Mouse (Mus musculus): Measurements from ENCODE around the gene Olfr297. TPM values are rescaled to one million over a fixed set of nuclear protein-coding genes. Genes with fewer than 3 reads are reported as not detected.

Olfr297 gene
- not detected in 2 replicates for polyA plus RNA-seq (2014; fragmentation: Nextera tagmentation; extraction: Ambion mirVana)

DNA sequence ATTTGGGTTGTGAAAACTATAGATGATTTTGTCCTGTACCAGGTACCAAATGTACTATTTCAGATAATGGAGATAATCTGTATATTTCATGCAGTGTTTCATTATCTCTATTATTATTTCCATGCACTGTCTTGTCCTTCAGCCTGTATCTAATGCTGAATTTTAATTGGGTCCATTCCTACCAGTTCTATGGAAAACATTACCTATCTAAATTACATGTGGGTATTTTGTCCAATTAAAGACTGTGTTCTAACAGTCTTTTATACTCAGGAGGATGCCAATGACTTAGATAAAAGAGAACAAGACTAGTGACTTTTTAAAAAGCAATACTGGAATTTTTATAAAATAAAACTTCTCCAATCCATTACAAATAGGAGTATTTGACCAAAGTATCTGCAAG, at the start of gene Olfr297:
Gene Olfr297, plus strand, starts transcription at position 301 of the 400 bp plus-strand sequence.
- H3K4me2 ChIP-seq (ENCODE audit: low read depth, severe bottlenecking), result no peak within 1 kb of the TSS
- no peaks in the 10 kb centered on the region for H3K36me3 ChIP-seq (ENCODE audit: control insufficient read depth, insufficient read depth, low read length)
- H3K27ac ChIP-seq (replicated peaks; ENCODE audit: low read depth, low read length), result no peak within 1 kb of the TSS
- H3K4me1 ChIP-seq (ENCODE audit: control insufficient read depth, insufficient read depth, low read length), result no peaks in the 10 kb centered on the region
- H3K4me3 ChIP-seq (ENCODE audit: low read depth, low read length), result no peak within 1 kb of the TSS
- H3K27me3 ChIP-seq (ENCODE audit: control insufficient read depth, insufficient read depth, low read length), result no peaks in the 10 kb centered on the region
- H3K9ac ChIP-seq (ENCODE audit: low read length), result no peak within 1 kb of the TSS
- DNase-seq (ENCODE audit: low spot score) (no peak), ATAC-seq (ENCODE audit: insufficient number of reproducible peaks, low FRiP score, low TSS enrichment, low read depth) (no peak)
- no peaks in the 10 kb centered on the region for H3K9me3 ChIP-seq (ENCODE audit: control insufficient read depth, low read length)

DNA sequence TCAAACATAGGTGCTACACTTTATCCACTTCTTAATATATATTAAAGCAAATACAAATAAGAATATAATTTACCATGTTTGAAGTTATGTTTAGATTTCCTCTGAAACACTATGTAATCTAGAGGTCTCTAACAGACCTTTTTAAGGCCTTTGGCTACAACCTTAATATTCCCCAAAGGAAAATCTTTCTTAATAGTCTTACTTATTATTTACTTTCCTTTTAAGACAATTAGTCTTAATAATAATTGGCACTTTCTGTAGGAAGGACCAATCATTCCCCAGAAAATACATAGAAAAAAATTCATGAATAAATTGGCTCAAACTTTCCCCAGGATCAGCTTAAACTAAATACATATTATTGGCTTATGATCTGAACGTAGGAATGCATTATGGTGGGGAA, 27.4 kb upstream of the Olfr297 start, which contains the start of gene Olfr298:
Gene Olfr298, minus strand, starts transcription at position 101 of the 400 bp plus-strand sequence.
- no peak within 1 kb of the TSS for H3K27ac ChIP-seq (replicated peaks; ENCODE audit: low read depth, low read length)
- WGBS, result 86% methylated on average over 1 of the region's 1 CpGs
- H3K4me2 ChIP-seq (ENCODE audit: low read depth, severe bottlenecking), result no peak within 1 kb of the TSS
- ATAC-seq (ENCODE audit: insufficient number of reproducible peaks, low FRiP score, low TSS enrichment, low read depth) (no peak), DNase-seq (ENCODE audit: low spot score) (no peak)
- H3K9ac ChIP-seq (ENCODE audit: low read length), result no peak within 1 kb of the TSS
- H3K4me1 ChIP-seq (ENCODE audit: control insufficient read depth, insufficient read depth, low read length), result no peaks in the 10 kb centered on the region
- no peak within 1 kb of the TSS for H3K4me3 ChIP-seq (ENCODE audit: low read depth, low read length)
- no peaks in the 10 kb centered on the region for H3K36me3 ChIP-seq (ENCODE audit: control insufficient read depth, insufficient read depth, low read length)
- no peaks in the 10 kb centered on the region for H3K9me3 ChIP-seq (ENCODE audit: control insufficient read depth, low read length)
- H3K27me3 ChIP-seq (ENCODE audit: control insufficient read depth, insufficient read depth, low read length), result no peaks in the 10 kb centered on the region

Other genes starting within 250 kb of the Olfr297 start
- gene Olfr310, start 242.8 kb upstream of the Olfr297 start, polyA plus RNA-seq (2014; fragmentation: Nextera tagmentation; extraction: Ambion mirVana), result not detected in 2 replicates
- gene Olfr309, start 206.3 kb upstream of the Olfr297 start, polyA plus RNA-seq (2014; fragmentation: Nextera tagmentation; extraction: Ambion mirVana), result not detected in 2 replicates
- not detected in 2 replicates for gene Olfr308, start 194.3 kb upstream of the Olfr297 start, polyA plus RNA-seq (2014; fragmentation: Nextera tagmentation; extraction: Ambion mirVana)
- gene Olfr307, start 182.4 kb upstream of the Olfr297 start, polyA plus RNA-seq (2014; fragmentation: Nextera tagmentation; extraction: Ambion mirVana), result not detected in 2 replicates
- gene Olfr305, start 153.0 kb upstream of the Olfr297 start, polyA plus RNA-seq (2014; fragmentation: Nextera tagmentation; extraction: Ambion mirVana), result not detected in 2 replicates
- not detected in 2 replicates for gene Olfr304, start 133.3 kb upstream of the Olfr297 start, polyA plus RNA-seq (2014; fragmentation: Nextera tagmentation; extraction: Ambion mirVana)
- gene Olfr303, start 122.2 kb upstream of the Olfr297 start, polyA plus RNA-seq (2014; fragmentation: Nextera tagmentation; extraction: Ambion mirVana), result not detected in 2 replicates
- not detected in 2 replicates for gene Olfr301, start 116.1 kb upstream of the Olfr297 start, polyA plus RNA-seq (2014; fragmentation: Nextera tagmentation; extraction: Ambion mirVana)
- gene Olfr299, start 60.0 kb upstream of the Olfr297 start, polyA plus RNA-seq (2014; fragmentation: Nextera tagmentation; extraction: Ambion mirVana), result not detected in 2 replicates
- not detected in 2 replicates for gene Olfr298, start 27.5 kb upstream of the Olfr297 start, polyA plus RNA-seq (2014; fragmentation: Nextera tagmentation; extraction: Ambion mirVana)
- gene Olfr295, start 63.9 kb downstream of the Olfr297 start, polyA plus RNA-seq (2014; fragmentation: Nextera tagmentation; extraction: Ambion mirVana), result not detected in 2 replicates
- not detected in 2 replicates for gene Olfr294, start 96.7 kb downstream of the Olfr297 start, polyA plus RNA-seq (2014; fragmentation: Nextera tagmentation; extraction: Ambion mirVana)
- not detected in 2 replicates for gene Olfr293, start 129.1 kb downstream of the Olfr297 start, polyA plus RNA-seq (2014; fragmentation: Nextera tagmentation; extraction: Ambion mirVana)
- gene Olfr292, start 168.4 kb downstream of the Olfr297 start, polyA plus RNA-seq (2014; fragmentation: Nextera tagmentation; extraction: Ambion mirVana), result not detected in 2 replicates

All from limb, embryonic 11.5 days (tissue).